Mouse (Mus musculus): ENCODE results near the gene Vmn1r173. TPM values are rescaled to one million over a fixed set of nuclear protein-coding genes. Genes with fewer than 3 reads are reported as not detected.
"Not testable (repeated sequence)": the region's sequence is repeated elsewhere in the genome, so short reads cannot be mapped to it uniquely, and the experiment has no call there.

Vmn1r173 gene
- polyA plus RNA-seq (2014; fragmentation: Nextera tagmentation; extraction: Ambion mirVana) = not detected in 2 replicates

GRCm38 (mm10) chr7:23700403-23700802, at the start of gene Vmn1r173:
Gene Vmn1r173 (plus strand): TSS chr7:23700703.
- not testable (repeated sequence) for H3K4me3 ChIP-seq (ENCODE audit: low read depth, low read length); H3K36me3 ChIP-seq (replicated peaks; ENCODE audit: control insufficient read depth, insufficient read depth, low read depth, low read length); H3K4me2 ChIP-seq (ENCODE audit: low read depth, low read length); H3K9ac ChIP-seq (replicated peaks; ENCODE audit: low read length); H3K9me3 ChIP-seq (replicated peaks; ENCODE audit: control insufficient read depth, low read length); ATAC-seq (replicated peaks; ENCODE audit: insufficient number of reproducible peaks, low FRiP score, low TSS enrichment, low read depth); H3K27ac ChIP-seq (replicated peaks; ENCODE audit: low read depth, low read length); DNase-seq (ENCODE audit: low spot score); H3K27me3 ChIP-seq (ENCODE audit: control insufficient read depth, insufficient read depth, low read length); H3K4me1 ChIP-seq (ENCODE audit: control insufficient read depth, insufficient read depth, low read length)
- WGBS = 57% methylated on average over 1 of the region's 1 CpGs

GRCm38 (mm10) chr7:23658016-23658415, 42.5 kb upstream of the Vmn1r173 start, which contains the start of gene Vmn1r172:
Gene Vmn1r172 (plus strand): TSS chr7:23658316.
- H3K9ac ChIP-seq (replicated peaks; ENCODE audit: low read length) = no peak within 1 kb of the TSS
- 67% methylated on average over 2 of the region's 2 CpGs for WGBS
- no peak within 1 kb of the TSS for H3K4me3 ChIP-seq (ENCODE audit: low read depth, low read length)
- H3K27me3 ChIP-seq (ENCODE audit: control insufficient read depth, insufficient read depth, low read length) = no peaks in the 10 kb centered on the region
- no peak within 1 kb of the TSS for H3K4me2 ChIP-seq (ENCODE audit: low read depth, low read length)
- DNase-seq (ENCODE audit: low spot score) = no peak
- no peak for ATAC-seq (replicated peaks; ENCODE audit: insufficient number of reproducible peaks, low FRiP score, low TSS enrichment, low read depth)
- no peaks in the 10 kb centered on the region for H3K9me3 ChIP-seq (replicated peaks; ENCODE audit: control insufficient read depth, low read length)
- H3K36me3 ChIP-seq (replicated peaks; ENCODE audit: control insufficient read depth, insufficient read depth, low read depth, low read length) = no peaks in the 10 kb centered on the region
- no peak within 1 kb of the TSS for H3K27ac ChIP-seq (replicated peaks; ENCODE audit: low read depth, low read length)
- no peaks in the 10 kb centered on the region for H3K4me1 ChIP-seq (ENCODE audit: control insufficient read depth, insufficient read depth, low read length)

DNA sequence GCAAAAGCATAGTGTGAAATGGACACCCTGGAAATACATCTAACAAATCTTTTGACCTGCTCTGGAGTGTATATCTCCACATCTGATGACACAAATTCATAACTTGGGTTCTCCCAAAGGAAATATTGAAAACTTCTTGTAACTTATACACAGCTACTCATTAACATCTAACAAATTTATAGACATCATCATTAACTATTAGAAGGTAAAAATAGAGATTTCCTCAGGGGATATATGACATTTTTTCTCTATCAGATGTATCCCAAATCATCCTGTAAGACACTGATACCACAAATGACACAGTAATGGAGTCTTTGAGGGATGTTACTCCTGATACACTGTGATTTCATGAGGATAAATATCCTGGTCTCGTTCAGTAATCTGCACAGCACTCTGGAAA, 51.5 kb downstream of the Vmn1r173 start, which contains the start of gene Vmn1r174:
Gene Vmn1r174 (plus strand): TSS at position 301 of the 400 bp plus-strand sequence.
- WGBS = 60% methylated on average over 1 of the region's 1 CpGs
- H3K4me2 ChIP-seq (ENCODE audit: low read depth, low read length); H3K4me3 ChIP-seq (ENCODE audit: low read depth, low read length); H3K27me3 ChIP-seq (ENCODE audit: control insufficient read depth, insufficient read depth, low read length); DNase-seq (ENCODE audit: low spot score); H3K9me3 ChIP-seq (replicated peaks; ENCODE audit: control insufficient read depth, low read length); H3K36me3 ChIP-seq (replicated peaks; ENCODE audit: control insufficient read depth, insufficient read depth, low read depth, low read length); ATAC-seq (replicated peaks; ENCODE audit: insufficient number of reproducible peaks, low FRiP score, low TSS enrichment, low read depth); H3K4me1 ChIP-seq (ENCODE audit: control insufficient read depth, insufficient read depth, low read length); H3K27ac ChIP-seq (replicated peaks; ENCODE audit: low read depth, low read length); H3K9ac ChIP-seq (replicated peaks; ENCODE audit: low read length): not testable (repeated sequence)

Other genes starting within 250 kb of the Vmn1r173 start
- gene Vmn1r167, start 193.5 kb upstream of the Vmn1r173 start, polyA plus RNA-seq (2014; fragmentation: Nextera tagmentation; extraction: Ambion mirVana) = not detected in 2 replicates
- gene Vmn1r168, start 161.0 kb upstream of the Vmn1r173 start, polyA plus RNA-seq (2014; fragmentation: Nextera tagmentation; extraction: Ambion mirVana) = not detected in 2 replicates
- not detected in 2 replicates for gene Vmn1r169, start 125.2 kb upstream of the Vmn1r173 start, polyA plus RNA-seq (2014; fragmentation: Nextera tagmentation; extraction: Ambion mirVana)
- gene Vmn1r170, start 94.5 kb upstream of the Vmn1r173 start, polyA plus RNA-seq (2014; fragmentation: Nextera tagmentation; extraction: Ambion mirVana) = not detected in 2 replicates
- not detected in 2 replicates for gene Vmn1r171, start 70.0 kb upstream of the Vmn1r173 start, polyA plus RNA-seq (2014; fragmentation: Nextera tagmentation; extraction: Ambion mirVana)
- gene Vmn1r172, start 42.4 kb upstream of the Vmn1r173 start, polyA plus RNA-seq (2014; fragmentation: Nextera tagmentation; extraction: Ambion mirVana) = not detected in 2 replicates
- gene Vmn1r174, start 51.6 kb downstream of the Vmn1r173 start, polyA plus RNA-seq (2014; fragmentation: Nextera tagmentation; extraction: Ambion mirVana) = not detected in 2 replicates
- not detected in 2 replicates for gene Vmn1r175, start 109.9 kb downstream of the Vmn1r173 start, polyA plus RNA-seq (2014; fragmentation: Nextera tagmentation; extraction: Ambion mirVana)
- gene Vmn1r176, start 136.7 kb downstream of the Vmn1r173 start, polyA plus RNA-seq (2014; fragmentation: Nextera tagmentation; extraction: Ambion mirVana) = not detected in 2 replicates
- not detected in 2 replicates for gene Vmn1r177, start 165.7 kb downstream of the Vmn1r173 start, polyA plus RNA-seq (2014; fragmentation: Nextera tagmentation; extraction: Ambion mirVana)
- not detected in 2 replicates for gene Vmn1r178, start 191.3 kb downstream of the Vmn1r173 start, polyA plus RNA-seq (2014; fragmentation: Nextera tagmentation; extraction: Ambion mirVana)
- not detected in 2 replicates for gene Vmn1r179, start 226.3 kb downstream of the Vmn1r173 start, polyA plus RNA-seq (2014; fragmentation: Nextera tagmentation; extraction: Ambion mirVana)
- not detected in 2 replicates for gene Vmn1r180, start 249.9 kb downstream of the Vmn1r173 start, polyA plus RNA-seq (2014; fragmentation: Nextera tagmentation; extraction: Ambion mirVana)